Mouse (Mus musculus) cerebellum, postnatal 36 days (tissue): ENCODE results near the gene Fgr.

ENCODE experiments used
- DNase-seq, 2 experiments: peaks; one replicate each; pipeline ENCODE4 v3.0.0; 2021 to 2022; ENCODE audit warnings: mixed read lengths in 2 of 2

Gene Fgr

DNA sequence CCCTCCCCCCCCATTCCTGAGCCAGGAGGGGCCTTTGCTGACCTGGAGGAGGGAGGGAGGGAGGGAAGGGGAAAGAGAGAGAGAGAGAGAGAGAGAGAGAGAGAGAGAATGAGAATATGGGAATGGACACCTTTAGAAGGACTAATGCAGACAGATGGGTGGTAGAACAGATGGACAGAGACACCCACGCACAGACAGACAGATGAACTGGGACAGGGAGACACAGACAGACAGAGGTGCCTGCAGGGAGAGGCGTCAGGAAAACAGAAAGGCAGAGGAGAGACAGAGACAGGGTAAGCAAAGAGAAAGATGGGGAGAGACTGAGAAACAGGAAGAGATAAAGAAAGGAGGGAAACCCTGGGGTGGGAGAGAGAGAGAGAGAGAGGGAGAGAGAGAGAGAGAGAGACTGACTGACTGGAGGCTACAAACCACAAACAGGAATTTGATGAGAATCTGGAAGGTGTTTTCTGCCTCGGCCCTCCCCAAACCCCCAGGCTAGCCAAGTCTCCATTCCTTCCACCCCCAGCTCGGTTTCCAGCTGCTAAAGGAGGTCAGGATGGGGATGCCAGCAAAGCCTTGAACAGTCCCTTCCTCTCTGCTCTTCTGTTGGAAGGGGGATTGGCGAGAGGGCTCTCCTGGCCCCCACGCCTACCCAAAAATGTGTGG lies 43.8 kb downstream of the Fgr start:
- DNase-seq = no peak

DNA sequence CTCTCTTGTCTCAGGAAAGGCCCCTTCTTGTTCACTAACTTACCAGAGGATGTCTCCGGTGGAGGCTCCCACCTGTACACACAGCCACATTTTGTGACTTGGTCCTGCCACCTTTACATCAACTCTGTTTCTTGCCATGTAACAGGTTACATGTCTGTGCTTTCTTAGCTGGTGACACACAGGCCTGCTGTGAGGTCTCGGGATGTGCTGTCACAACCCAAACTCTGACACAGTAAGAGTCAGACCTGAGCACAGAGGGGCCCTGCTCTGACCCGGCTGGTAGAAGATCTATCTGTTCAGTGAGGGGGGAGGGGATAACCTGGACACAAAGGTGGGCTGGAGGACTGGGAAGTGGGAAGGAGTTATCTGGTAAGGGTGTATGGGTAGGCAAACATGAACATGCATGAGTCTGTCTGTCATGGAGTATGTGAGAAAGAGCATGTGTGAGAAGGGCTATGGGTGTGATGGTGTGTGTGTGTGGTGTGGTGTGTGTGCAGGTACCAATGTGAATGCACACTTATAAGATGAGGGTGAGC lies 44.4 kb downstream of the Fgr start:
- DNase-seq = no peak

DNA sequence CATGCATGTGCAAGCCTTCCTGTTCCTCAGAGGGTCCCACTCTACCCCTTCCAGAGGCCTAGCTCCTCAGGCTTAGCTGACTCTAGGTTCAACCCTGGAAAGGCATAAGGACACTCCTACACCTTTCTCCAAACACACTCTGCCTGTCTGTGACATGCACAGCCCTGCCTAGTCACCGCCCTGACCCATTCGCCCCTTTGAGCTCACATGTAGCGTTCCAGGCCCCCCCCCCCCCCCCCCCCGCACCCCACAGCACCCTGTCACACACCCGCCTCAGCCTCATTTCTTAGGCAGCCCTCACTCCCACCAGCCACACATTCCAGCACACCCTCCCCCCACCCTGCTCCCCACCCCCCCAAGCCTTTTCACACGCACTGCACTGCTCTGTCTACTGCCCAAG lies 46.8 kb downstream of the Fgr start:
- peak in 1 of 2 experiments; percentile 3 for DNase-seq

DNA sequence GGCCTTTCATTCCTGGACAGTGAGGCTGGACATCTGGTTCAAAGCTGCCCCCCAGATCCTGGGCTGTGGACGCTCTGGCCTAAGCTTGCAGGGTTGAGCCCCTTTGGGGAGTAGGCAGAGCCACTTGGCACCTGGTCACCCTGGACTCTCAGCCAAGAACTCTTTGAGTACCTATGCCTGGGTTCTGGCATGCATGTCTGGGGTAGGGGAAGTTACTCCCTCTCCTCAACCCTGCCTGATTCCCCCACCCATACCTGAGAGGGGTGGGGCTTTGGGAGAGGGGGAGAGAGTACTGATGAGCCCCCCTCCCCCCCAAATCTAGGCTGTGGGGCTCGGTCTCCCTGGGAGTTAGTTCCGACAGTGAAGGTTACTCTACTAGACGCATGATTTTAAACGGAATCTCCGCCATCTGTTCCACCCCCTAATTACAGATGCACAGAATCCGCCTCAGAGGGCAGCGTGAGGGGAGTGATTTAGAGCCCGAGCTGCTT lies 47.3 kb downstream of the Fgr start:
- DNase-seq = peak; percentile 50 to 51

DNA sequence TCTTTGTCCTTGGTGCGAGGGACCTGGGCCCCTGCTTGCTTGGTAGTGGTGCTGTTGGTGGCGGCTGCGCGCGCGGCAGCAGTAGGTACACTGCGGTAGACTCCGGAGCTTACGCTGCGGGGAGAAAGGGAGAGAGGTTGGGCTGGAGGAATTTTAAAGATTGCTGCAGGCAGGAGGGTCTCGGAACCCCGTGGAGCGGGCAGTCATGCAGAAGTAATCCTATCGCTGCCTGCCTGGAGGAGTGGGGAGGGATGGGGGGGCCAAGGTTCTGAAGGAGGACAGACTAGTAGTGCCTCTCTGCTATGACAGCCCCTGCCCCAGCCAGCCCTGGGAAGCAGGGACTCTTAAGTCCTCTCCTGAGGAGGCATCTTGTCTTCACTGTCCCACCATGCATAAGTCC lies 48.3 kb downstream of the Fgr start:
- peak in 1 of 2 experiments; percentile 28 for DNase-seq

DNA sequence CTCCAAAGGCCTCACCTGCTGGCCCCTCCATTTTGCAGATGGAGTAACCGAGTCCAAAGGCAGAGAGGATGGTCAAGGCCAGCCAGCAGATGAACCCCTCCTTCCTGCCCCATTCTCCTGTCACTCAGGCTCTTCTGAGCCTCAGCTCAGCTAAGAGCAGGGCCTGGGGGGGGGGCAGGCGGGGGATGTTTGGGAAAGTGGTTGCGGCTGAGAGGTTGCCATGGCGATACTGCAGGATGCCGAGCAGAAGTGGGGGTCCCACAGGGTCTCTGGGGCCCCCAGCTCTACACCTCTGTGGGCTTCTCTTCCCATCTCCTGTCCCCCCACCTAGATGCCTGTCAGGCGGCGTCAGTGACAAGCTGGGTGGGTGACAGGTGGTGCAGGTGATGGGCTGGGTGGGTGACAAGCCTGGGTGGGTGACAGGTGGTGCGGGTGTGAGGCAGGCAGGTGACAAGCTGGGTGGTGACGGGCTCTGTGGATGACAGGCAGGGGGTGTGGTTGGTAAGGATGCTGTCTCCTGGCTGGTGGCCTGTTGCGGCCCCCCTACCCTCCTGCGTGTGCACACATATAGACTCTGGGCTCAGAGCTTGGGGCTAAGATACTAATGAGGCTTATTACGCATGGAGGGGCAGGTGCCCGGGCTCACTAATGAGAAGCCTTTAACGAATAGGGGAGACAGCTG lies 49.2 kb downstream of the Fgr start:
- peak in 1 of 2 experiments; percentile 14 for DNase-seq

DNA sequence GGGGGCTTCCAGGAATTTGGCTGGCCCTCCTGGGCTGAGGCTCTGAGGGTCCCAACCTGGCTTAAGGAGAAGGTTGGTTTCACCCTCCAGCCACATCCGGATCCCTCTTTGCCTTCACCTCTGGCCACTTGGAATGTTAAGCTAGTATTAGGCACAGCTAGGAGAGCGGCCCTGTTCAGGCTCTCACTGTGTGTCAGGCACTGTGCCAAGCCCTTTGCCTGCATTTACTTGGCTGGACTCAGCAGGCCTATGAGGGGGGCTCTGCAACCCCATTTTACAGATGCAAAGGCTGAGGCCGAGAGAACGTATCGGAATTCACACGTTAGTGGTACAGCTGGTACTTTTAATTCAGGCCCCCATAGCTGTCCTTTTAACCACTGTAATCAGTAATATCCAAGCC lies 49.7 kb downstream of the Fgr start:
- no peak for DNase-seq

DNA sequence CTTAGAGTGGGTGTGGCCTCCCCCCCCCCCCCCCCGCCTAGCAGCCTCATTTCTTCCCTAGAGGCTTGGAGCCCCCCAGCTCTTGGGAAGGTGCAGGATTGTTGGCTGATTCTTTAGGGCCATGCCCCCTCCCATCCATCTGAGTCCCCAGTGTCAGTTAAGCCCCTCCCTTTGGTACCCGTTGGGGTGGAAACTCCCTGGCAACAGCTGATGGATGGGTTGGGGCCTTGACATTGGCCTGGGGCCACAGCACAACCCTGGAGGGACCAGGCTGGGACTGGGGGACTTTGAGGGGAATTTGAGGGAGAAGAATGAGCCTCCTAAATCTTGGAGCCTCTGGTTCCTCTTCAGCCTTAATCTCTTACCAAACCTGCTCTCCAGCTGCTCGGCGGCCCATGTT lies 50.5 kb downstream of the Fgr start:
- no peak for DNase-seq

DNA sequence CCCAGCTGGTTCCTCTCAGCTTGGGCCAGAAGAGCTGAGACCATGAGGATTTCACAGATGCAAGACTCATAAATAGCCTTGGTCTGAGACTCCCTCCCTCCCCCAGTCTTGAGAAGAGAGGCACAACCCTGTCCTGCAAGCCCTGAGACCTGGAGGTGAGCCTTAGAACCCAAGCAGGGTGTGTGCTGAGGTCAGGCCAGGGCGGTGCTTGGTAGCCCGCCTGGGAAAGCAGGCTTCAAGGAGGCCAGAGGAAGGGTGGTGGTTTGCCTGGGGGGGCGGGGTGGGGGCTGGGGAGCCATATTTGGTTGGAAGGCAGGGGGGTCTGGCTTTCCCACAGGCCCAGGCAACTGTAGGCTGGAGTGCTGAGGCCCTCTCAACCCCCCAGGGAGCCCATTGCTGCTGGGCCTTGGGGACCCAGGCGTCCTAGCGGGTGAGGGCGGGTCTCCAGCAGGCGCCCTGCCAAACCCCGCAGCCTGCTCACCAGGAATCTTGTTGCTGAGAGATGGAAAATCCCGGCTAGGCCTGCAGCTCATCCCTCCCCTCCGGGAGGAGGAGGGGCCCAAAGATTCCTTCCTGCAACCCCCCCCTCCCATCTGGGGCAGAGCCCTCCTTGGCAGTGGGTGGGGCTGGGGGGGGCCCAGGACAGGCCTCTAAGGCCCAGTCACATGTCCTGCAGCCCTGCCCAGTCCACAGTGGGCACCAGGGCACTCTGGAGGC lies 51.2 kb downstream of the Fgr start:
- no peak for DNase-seq

DNA sequence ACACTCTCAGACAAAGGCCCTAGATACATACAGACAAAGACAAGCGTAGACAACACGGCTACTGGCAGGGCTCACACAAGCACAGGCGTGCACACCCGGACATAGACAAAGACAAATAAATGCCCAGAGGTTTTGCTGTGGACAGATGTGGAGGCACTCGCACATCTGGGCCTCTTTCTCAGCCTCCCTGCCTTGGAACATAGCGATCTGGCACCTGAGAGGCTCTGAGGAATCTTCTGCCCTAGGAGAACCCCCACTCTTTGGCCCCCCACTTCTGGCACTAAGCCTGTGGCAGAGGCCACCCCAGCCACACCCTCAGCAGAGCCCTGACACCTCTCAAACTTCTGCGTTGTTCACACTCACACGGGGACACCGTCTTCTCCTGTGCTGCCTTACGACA lies 52.4 kb downstream of the Fgr start:
- DNase-seq = no peak

DNA sequence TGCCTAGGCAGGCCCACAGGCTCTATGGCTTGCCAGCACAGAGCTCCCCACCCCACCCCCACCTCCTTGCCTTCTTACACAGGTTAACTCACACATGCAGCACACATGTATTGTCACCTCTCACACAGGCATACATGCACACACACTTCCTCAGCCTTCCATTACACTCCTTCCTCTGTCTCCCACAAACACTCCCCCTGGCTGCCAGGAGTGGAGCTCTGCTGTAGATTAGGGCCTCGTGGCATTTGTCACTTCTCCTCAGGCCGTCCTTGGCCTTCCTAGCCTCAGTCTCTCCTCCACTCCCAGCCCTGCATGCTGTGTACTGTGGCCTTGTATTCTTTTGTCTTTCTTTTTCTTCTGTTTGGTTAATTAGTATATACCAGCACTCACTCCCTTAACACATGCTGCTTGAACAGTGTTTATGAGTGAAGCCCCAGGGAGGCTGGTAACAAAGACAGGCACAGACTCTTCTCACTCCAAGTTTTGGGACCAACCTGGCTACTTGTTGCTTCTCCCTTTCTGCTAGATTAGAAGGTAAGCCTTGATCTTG lies 53.0 kb downstream of the Fgr start:
- DNase-seq = no peak

DNA sequence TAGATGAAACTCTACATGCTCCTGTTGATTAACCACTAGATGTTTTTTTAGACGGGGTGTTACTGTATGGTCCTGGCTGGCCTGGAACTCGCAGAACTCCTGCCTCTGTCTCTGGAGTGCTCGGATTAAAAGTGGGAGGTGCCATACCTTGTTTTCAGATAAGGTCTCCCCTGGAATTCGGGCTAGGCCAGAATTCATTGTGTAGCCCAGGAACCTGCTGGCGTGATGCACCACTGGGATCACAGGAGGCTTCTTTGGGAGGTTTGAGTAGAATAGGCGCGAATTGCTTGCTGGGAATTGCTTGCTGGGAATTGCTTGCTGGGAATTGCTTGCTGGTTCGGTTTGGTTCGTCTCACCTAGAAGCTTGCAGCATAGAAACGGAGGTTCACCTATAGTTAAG lies 53.8 kb downstream of the Fgr start:
- no peak for DNase-seq

DNA sequence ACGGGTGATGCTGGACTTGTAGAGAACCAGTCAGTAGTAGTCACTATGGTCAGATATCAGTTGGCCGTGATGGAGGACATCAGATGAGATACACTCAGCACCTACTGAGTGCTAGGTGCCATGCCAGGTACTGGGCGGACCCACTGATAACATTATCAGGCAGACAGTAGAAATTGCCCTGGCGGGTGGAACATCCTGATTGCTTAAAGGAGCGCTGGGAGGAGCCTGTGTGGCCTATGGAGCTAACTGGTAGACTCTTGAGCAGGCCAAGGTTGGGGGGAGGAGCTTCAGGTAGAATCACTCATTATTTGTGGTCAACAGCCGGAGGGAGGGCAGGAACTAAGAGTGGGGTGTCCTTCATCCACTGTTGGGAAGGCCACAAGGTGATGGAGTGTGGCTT lies 54.3 kb downstream of the Fgr start:
- no peak for DNase-seq

DNA sequence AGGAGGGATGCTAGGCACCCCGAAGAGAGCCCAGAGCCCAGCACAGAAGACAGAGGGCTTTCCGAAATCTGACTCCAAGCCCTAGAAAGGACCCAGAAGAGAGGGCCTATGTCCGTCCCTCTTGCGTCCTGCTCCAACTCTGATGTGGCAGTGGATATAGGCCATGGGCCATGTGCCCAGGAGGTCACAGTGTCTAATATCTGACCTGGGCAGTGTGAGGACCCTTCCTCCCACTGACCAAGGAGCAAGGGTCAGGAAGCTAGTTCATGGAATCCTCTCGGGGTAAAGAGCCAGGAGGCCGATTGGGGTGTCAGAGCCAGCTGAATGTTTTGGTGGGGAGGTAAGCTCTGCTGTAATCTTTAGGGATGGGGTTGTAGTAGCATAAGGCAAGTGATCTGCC lies 55.0 kb downstream of the Fgr start:
- DNase-seq = no peak

DNA sequence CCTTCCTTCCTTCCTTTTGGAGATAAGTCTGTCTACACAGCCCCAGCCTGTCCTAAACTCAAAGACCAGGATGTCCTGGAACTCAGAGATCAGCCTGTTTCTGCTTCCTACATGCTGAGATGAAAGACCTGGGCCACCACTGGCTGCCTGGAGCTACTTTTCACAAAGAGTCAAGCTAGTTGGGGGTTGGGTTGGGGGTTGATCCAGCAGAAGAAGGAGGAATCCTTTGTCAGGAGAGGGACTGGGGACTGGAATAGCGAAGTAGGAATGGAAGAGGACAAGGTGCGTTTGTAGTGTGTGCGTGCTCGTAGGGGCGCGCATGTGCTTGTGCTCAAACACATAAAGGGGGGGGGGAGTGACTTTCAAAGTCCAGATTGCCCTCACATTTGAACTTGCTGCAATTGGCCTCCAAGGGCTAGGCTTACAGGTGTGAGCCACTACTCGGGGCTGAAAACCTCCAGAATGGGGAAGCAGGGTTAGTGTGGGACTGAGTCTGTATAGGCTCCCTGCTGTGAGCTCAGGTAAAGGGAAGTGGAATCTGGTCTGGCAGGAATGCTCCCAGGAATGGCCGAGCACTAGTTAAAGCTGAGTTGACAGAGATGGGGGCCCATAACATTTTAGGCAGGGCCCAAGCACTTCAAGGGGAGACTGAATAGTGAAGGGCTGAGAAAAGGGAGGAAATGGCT lies 58.7 kb downstream of the Fgr start:
- DNase-seq = no peak

DNA sequence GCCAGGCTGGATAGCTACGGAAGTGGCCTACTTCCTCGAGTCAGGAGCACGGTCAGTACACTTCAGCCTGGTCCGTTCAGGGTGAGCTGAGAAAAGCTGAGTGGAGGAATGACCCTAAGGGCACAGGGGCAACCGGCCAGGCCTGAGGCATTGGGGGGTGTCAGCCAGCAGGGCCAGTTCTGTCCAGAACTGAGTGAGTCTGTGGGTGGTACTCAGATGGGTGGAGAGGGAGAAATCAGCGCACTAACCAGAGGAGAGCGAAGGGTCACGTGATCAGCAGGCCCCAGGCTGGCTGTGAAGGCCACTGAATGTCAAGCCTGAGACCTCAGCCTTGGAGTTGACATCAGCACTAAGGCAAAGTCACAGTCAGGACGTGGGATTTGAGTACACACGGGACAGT lies 60.6 kb downstream of the Fgr start:
- DNase-seq = no peak

DNA sequence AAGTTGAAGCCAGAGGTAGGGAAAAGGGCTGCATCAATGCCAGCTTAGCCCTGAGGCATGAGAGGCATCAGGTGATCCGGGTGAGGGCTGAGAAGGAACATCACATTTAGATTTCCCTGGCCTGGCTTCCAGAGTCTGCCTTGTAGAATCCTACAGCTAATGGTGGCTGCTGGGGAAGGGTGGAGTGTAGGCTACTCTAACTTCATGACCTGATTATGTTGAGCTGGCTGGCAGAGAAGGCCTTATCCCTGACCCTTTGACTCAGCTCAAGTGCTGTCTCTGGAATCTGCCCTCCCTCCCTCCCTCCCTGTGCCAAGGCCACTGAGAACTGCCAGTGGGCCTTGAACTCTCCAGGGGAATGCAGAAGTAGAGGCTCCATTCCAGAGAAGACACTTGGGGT lies 61.6 kb downstream of the Fgr start:
- DNase-seq = no peak

DNA sequence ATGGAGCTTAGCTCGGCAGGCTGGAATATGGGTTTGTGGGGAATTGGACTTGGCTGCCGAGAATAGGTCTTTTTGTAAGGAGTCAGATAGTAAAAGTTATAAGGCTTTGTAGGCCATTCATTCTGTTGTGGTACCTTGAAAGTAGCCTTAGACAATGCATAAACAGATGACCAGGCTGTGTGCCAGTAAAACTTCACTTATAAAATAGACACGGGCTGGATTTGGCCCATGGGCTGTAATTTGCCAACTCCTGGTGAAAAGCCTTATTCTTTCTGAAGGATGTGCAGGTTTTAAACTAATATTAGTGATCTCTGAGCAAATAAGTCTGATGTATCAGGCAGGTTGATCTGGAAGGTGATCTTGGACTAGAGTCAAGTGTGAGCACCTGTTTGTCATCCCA lies 62.1 kb downstream of the Fgr start:
- no peak for DNase-seq

DNA sequence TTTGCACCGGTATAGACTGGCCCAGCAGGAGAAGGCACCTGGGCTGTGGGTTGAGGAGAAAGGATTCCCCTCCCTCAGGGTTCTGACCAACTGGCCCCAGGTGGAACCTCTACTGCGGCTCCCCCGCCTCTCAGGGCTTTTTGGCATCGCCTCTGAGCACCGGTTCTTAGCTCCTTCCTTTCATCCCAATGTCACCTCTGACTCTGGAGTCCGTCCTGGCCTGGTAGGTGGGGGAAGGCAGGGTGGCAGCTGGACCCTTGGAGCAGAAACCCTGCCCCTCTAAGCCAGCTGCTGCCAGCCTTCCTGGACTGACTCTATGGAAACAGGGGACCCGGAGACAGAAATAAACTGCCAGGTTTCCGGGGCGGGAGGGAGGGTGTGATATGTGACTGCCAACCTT lies 63.4 kb downstream of the Fgr start:
- no peak for DNase-seq

DNA sequence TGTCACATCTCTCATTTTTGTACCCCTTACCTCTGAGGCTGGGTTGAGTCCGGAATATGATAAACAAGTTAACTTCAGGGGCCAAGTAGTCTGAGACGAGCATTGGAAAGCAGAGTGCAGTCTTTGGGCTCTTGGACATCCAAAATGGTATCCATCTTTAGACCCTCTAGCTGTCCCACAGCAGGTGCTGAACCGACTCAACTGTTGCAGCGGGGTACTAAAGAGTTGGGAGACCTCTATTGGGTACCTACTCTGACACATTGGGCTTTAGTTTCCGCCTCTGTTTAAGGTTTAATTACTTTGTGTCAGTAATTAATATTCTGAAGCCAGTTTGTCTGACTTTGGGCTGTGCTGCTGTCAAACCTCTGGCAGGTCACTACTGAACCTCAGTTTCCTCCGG lies 63.9 kb downstream of the Fgr start:
- DNase-seq = no peak

DNA sequence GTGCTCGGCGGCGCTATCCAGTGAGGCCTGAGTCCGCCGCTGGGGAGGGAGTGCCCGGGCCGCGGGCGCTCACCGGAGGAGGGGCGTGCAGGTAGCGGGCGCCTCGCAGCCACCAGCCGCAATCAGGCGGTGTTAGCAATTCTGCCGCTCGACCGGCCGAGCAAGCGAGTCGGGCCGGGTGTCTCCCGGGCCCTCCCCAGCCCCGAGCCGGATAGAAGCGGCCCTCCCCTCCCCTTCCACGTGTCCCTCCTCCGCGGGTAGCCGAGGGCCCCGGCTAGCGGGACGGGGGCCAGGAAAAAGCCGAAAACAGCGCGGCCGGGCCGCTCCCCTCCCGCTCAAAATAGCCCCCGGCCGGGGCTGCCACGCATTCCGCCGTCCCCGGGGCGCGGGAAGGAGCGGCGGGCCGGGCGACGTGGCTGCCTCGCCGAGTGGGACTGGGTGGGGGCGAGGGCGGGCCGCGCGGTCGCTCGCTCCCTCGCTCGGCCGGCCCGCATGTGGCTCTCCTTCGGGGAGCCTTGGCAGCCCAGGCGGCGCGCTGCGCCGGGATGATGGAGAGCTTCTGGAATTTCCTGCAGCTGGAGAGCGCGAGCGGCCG lies 64.7 kb downstream of the Fgr start:
- DNase-seq = no peak

DNA sequence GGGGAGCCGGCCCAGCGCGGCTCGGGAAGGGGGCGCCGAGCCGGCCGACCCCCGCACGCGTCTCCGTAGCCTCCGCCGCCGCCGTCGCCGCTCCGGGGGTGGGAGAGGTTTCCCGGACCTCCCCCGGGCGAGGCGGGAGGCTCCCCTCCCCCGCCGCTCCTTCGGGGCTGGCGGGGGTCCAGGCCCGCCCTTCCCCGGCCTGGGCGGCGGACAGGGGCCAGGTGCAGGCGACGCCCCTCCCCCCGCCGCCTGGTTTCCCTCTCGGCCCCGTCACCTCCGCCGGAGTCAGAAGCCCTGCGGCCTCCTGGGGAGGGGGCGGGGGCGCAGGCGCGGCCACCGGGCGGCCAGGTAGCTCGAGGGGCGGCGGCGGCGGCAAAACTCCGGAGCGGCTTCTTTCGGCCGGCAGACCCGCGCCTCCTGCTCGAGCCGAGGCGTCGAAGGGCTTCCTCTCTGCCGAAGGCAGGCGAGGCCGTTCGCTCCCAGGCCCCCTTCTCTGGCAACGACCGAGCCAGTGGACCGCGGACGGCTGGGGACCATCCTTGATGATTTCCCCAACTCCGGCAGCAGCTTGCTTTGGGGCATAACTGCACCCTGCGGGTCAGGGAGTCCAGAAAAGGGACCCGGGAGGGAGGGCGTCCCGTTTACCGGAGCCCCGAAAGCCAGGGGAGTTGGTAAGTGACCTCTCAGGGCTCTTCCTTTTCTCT lies 65.4 kb downstream of the Fgr start:
- DNase-seq = no peak
